Mouse (Mus musculus) heart, embryonic 14.5 days (tissue): ENCODE measurements around the gene Igfbp1. TPM values are rescaled to one million over a fixed set of nuclear protein-coding genes. Genes with fewer than 3 reads are reported as not detected.

ENCODE experiments used
- ATAC-seq: fragments of 200-750 bp; cut with Nextera tagmentation; 2 replicates; pipeline ENCODE4 v1.8.0; 2017; ENCODE audit warnings: low read depth, moderate TSS enrichment; ENCODE audit not compliant: insufficient number of reproducible peaks, insufficient read depth, low FRiP score
- H3K27ac ChIP-seq, 2 experiments: fragments of 200-500 bp in 1 of 2; fragments of 300-500 bp in 1 of 2; sonication (generic) in 1 of 2; replicated peaks in 1 of 2; 2 replicates each; pipeline ENCODE4 v1.5.1; 2012 to 2014; ENCODE audit warnings: low read depth in 2 of 2, low read length in 2 of 2, control low read depth in 1 of 2, mild to moderate bottlenecking in 1 of 2, mixed read lengths in 1 of 2; ENCODE audit not compliant: control insufficient read depth in 1 of 2, insufficient read depth in 1 of 2
- H3K27me3 ChIP-seq: fragments of 300-500 bp; sonication (generic); 2 replicates; pipeline ENCODE4 v1.6.1; 2014; ENCODE audit warnings: mild to moderate bottlenecking, low read length, control low read depth; ENCODE audit not compliant: control insufficient read depth, insufficient read depth
- H3K36me3 ChIP-seq: fragments of 300-500 bp; sonication (generic); 2 replicates; pipeline ENCODE4 v1.6.1; 2014; ENCODE audit warnings: mild to moderate bottlenecking, control low read depth, low read length, mixed read lengths; ENCODE audit not compliant: control insufficient read depth, insufficient read depth
- H3K4me1 ChIP-seq, 2 experiments: fragments of 200-500 bp in 1 of 2; fragments of 300-500 bp in 1 of 2; sonication (generic) in 1 of 2; 2 replicates each; pipeline ENCODE4 v1.6.1; 2012 to 2014; ENCODE audit warnings: low read length in 2 of 2, control low read depth in 1 of 2, mixed read lengths in 1 of 2; ENCODE audit not compliant: control insufficient read depth in 2 of 2, insufficient read depth in 2 of 2
- H3K4me2 ChIP-seq: fragments of 300-500 bp; sonication (generic); 2 replicates; pipeline ENCODE4 v1.6.1; 2014; ENCODE audit warnings: mild to moderate bottlenecking, low read length
- H3K4me3 ChIP-seq, 2 experiments: fragments of 200-500 bp in 1 of 2; fragments of 300-500 bp in 1 of 2; sonication (generic) in 1 of 2; 2 replicates each; pipeline ENCODE4 v1.5.1; 2012 to 2014; ENCODE audit warnings: low read length in 2 of 2, mild to moderate bottlenecking in 2 of 2, control low read depth in 1 of 2, low read depth in 1 of 2, moderate library complexity in 1 of 2; ENCODE audit not compliant: control insufficient read depth in 1 of 2, insufficient read depth in 1 of 2
- H3K9ac ChIP-seq: fragments of 300-500 bp; sonication (generic); 2 replicates; pipeline ENCODE4 v1.6.1; 2014; ENCODE audit warnings: mild to moderate bottlenecking, low read length
- H3K9me3 ChIP-seq: fragments of 300-500 bp; sonication (generic); 2 replicates; pipeline ENCODE4 v1.6.1; 2016; ENCODE audit warnings: low read length, control low read depth; ENCODE audit not compliant: control insufficient read depth
- WGBS: fragments of 180-500 bp; shearing (Covaris S2); extraction: QIAGEN DNeasy Blood & Tissue Kit; methylation state at CpG from one replicate; pipeline ENCODE4 v1.1.7; 2014; 5-methylcytosine and 5-hydroxymethylcytosine counted together
- polyA plus RNA-seq: library from polyadenylated mRNA; unstranded; fragments of >200 nt; fragmentation: Nextera tagmentation; extraction: Ambion mirVana; gene quantifications from 2 replicates; pipeline ENCODE4 v1.2.1, GENCODE M21; 2014

Igfbp1 gene
- polyA plus RNA-seq, 1 experiment from 2014 or later: not detected

GRCm38 (mm10) chr11:7182409-7183042 is 15.1 kb upstream of the Igfbp1 start:
- no peak for ATAC-seq
- no peaks in the 10 kb centered on the region for H3K36me3 ChIP-seq
- no peaks in the 10 kb centered on the region for H3K27me3 ChIP-seq
- H3K4me1 ChIP-seq: peaks cover 5% of the 10 kb centered on the region in 2 experiments; a peak in 3 of 4 replicates
- no peak overlapping the region for H3K4me2 ChIP-seq
- no peaks in the 10 kb centered on the region for H3K9me3 ChIP-seq
- no peak overlapping the region for H3K4me3 ChIP-seq
- no peak overlapping the region for H3K27ac ChIP-seq
- WGBS: 48% methylated on average over 8 of the region's 8 CpGs
- no peak overlapping the region for H3K9ac ChIP-seq

DNA sequence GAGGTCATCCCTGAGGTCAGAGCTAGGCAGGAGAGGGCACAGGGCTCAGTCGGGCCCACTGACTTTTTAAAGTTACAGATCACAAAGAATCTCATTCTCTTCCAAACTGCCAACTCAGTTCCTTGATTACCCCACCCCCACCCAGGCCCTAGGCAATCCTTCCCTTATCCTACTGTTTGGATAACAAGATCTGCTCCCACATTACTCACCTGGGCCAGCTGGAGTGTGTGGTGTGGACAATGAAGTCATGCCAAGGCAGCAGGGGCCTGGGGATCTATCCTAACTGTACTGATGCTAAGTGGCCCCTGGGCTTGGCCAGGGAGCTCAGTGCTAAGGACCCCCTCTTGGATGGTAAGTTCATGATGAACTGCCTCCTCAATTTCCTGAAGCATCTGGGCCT is 13.2 kb upstream of the Igfbp1 start:
- no peak for ATAC-seq
- no peaks in the 10 kb centered on the region for H3K27me3 ChIP-seq

DNA sequence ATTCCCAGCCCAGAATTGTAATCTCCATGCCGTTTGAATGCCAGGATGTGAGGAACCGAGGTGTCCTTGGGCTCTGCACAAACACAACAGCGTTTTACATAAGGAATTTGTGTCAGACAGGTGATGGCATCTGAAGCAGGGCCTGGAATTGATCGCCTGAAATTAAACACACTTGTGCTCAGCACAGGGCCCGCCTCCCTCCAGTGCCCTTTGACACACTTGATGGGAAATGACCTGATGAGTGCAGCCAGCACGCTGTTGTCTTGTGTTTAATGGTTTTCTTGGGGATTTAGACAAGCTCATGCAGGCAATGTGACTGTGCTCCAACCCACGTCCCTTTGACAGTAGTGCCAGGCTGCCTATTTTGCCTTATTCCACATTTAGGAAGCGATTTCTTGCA is 10.1 kb upstream of the Igfbp1 start:
- H3K4me2 ChIP-seq: no peak overlapping the region
- 65% methylated on average over 8 of the region's 8 CpGs for WGBS
- no peak overlapping the region for H3K4me3 ChIP-seq
- H3K27me3 ChIP-seq: no peaks in the 10 kb centered on the region
- no peak for ATAC-seq
- peaks cover 5% of the 10 kb centered on the region in 2 experiments; a peak in 2 of 4 replicates for H3K4me1 ChIP-seq
- H3K36me3 ChIP-seq: no peaks in the 10 kb centered on the region
- no peak overlapping the region for H3K27ac ChIP-seq
- no peak overlapping the region for H3K9ac ChIP-seq
- no peaks in the 10 kb centered on the region for H3K9me3 ChIP-seq

More for the DNA sequence above, 13.2 kb upstream of the Igfbp1 start:
- WGBS: 50% methylated on average over 1 of the region's 1 CpGs
- H3K4me3 ChIP-seq: no peak overlapping the region
- no peak overlapping the region for H3K27ac ChIP-seq
- H3K9me3 ChIP-seq: no peaks in the 10 kb centered on the region
- no peak overlapping the region for H3K9ac ChIP-seq
- peaks cover 5% of the 10 kb centered on the region in 2 experiments; a peak in 2 of 4 replicates for H3K4me1 ChIP-seq
- no peak overlapping the region for H3K4me2 ChIP-seq
- no peaks in the 10 kb centered on the region for H3K36me3 ChIP-seq

DNA sequence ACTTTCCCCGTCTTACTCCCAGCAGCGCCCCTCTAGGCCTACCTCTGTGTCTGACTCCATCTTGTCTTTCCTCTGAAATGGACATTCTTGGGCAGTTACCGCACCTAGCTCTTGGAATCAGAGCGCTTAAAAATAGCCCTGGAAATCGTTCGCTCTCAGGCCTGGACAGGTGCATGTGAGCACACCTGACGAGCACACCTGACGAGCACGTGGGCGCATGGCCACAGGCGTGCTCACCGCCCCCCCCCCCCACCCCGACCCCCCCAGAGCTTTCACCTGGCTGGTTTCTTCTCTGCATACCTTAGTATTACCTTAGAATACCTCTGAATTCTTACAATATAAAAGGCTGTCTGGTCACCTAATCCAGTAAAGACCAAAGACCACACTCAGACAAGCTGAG is 9.1 kb upstream of the Igfbp1 start, which contains the start of gene Gm11985:
TSS of gene Gm11985 (minus strand) at position 101 of the 400 bp plus-strand sequence.
- no peak within 1 kb of the TSS for H3K4me2 ChIP-seq
- no peak; the same call in 1 of the 2 replicates for ATAC-seq

DNA sequence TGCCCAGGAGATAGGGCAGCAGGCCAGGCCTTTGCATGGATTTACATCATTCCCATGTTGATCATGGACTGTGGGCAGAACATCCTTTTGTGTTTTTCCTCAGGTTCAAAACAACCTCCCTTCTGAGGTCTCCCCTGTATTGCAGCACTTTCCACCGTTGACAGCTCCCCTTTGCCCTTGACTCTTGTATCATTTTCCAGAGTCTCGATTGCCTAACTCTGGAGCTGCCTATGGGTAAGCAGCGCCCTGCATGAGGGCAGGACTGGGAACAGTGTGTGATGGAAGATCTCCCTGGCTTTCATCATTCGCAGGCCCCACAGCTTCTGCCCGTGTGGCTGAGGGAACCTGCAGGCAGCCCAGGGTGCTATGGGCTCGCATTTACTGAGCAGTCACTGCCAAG is 4.9 kb upstream of the Igfbp1 start:
- no peak for ATAC-seq
- 24% methylated on average over 6 of the region's 6 CpGs for WGBS
- no peak overlapping the region for H3K4me2 ChIP-seq
- H3K4me3 ChIP-seq: no peak overlapping the region
- H3K4me1 ChIP-seq: peaks cover 0 to 2% of the 10 kb centered on the region in 2 experiments; a peak in 1 of 4 replicates
- no peak overlapping the region for H3K27ac ChIP-seq
- H3K27me3 ChIP-seq: no peaks in the 10 kb centered on the region
- H3K9ac ChIP-seq: no peak overlapping the region
- H3K9me3 ChIP-seq: no peaks in the 10 kb centered on the region
- H3K36me3 ChIP-seq: no peaks in the 10 kb centered on the region

More for the DNA sequence above, 9.1 kb upstream of the Igfbp1 start, which contains the start of gene Gm11985:
- H3K4me3 ChIP-seq: no peak within 1 kb of the TSS
- H3K27me3 ChIP-seq: no peaks in the 10 kb centered on the region
- no peak within 1 kb of the TSS for H3K9ac ChIP-seq
- no peaks in the 10 kb centered on the region for H3K36me3 ChIP-seq
- H3K9me3 ChIP-seq: no peaks in the 10 kb centered on the region
- 80% methylated on average over 13 of the region's 13 CpGs for WGBS
- H3K4me1 ChIP-seq: peaks cover 5 to 7% of the 10 kb centered on the region in 2 experiments; a peak in 2 of 4 replicates
- H3K27ac ChIP-seq: no peak within 1 kb of the TSS

- H3K9ac ChIP-seq: no peak overlapping the region
- WGBS: 64% methylated on average over 9 of the region's 9 CpGs
- no peak overlapping the region for H3K4me2 ChIP-seq
- H3K4me1 ChIP-seq: peaks cover 0 to 2% of the 10 kb centered on the region in 2 experiments; a peak in 1 of 4 replicates
- no peaks in the 10 kb centered on the region for H3K27me3 ChIP-seq
- H3K36me3 ChIP-seq: no peaks in the 10 kb centered on the region
- H3K27ac ChIP-seq: no peak overlapping the region
- no peak overlapping the region for H3K4me3 ChIP-seq
- no peak for ATAC-seq
- H3K9me3 ChIP-seq: no peaks in the 10 kb centered on the region
Observed at GRCm38 (mm10) chr11:7193134-7193533, 4.4 kb upstream of the Igfbp1 start.

- no peaks in the 10 kb centered on the region for H3K9me3 ChIP-seq
- no peak for ATAC-seq
- H3K4me3 ChIP-seq: no peak overlapping the region
- H3K9ac ChIP-seq: no peak overlapping the region
- H3K36me3 ChIP-seq: no peaks in the 10 kb centered on the region
- H3K4me2 ChIP-seq: no peak overlapping the region
- 90% methylated on average over 10 of the region's 10 CpGs for WGBS
- H3K27ac ChIP-seq: no peak overlapping the region
- H3K27me3 ChIP-seq: no peaks in the 10 kb centered on the region
- H3K4me1 ChIP-seq: peaks cover 0 to 4% of the 10 kb centered on the region in 2 experiments; a peak in 1 of 4 replicates
Observed at GRCm38 (mm10) chr11:7194432-7195311, 2.9 kb upstream of the Igfbp1 start.
